Mouse (Mus musculus): Measurements from ENCODE around the gene Stap1. TPM values are rescaled to one million over a fixed set of nuclear protein-coding genes. Genes with fewer than 3 reads are reported as not detected.
A peak's percentile ranks its signal among the peaks of the same experiment; 100 is the strongest.

The Stap1 gene
- 0.11 TPM in 1 of 2 replicates, not detected in the other for polyA plus RNA-seq (2016; fragmentation: Nextera tagmentation; extraction: Ambion mirVana)

DNA sequence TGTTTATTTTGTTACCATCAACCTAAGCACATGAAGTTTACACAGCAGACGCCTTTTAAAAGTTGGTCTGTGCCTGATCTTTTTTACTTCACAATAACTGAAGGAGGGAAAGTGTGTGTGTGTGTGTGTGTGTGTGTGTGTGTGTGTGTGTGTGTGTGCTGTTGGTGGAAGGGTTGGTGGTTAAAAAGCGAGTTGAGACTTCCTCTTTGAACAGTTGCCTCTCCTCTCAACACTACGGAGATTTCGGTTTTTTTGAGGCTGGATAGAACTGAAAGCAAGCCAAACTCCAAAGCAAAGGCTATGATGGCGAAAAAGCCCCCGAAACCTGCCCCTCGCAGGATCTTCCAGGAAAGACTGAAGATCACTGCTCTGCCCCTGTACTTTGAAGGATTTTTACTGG, at the start of gene Stap1:
Gene Stap1, plus strand, starts transcription at position 209 of the 400 bp plus-strand sequence.
- no peaks in the 10 kb centered on the region for H3K36me3 ChIP-seq
- no peaks in the 10 kb centered on the region for H3K4me1 ChIP-seq (replicated peaks)
- H3K27me3 ChIP-seq (replicated peaks), result no peaks in the 10 kb centered on the region
- no peak for ATAC-seq (ENCODE audit: insufficient number of reproducible peaks, low FRiP score)
- H3K4me2 ChIP-seq, result no peak within 1 kb of the TSS
- H3K27ac ChIP-seq (ENCODE audit: poor library complexity, severe bottlenecking), result no peak within 1 kb of the TSS
- H3K4me3 ChIP-seq, result no peak within 1 kb of the TSS
- no peaks in the 10 kb centered on the region for H3K9me3 ChIP-seq (replicated peaks)
- H3K9ac ChIP-seq, result no peak within 1 kb of the TSS
- WGBS, result 73% methylated on average over 7 of the region's 7 CpGs

DNA sequence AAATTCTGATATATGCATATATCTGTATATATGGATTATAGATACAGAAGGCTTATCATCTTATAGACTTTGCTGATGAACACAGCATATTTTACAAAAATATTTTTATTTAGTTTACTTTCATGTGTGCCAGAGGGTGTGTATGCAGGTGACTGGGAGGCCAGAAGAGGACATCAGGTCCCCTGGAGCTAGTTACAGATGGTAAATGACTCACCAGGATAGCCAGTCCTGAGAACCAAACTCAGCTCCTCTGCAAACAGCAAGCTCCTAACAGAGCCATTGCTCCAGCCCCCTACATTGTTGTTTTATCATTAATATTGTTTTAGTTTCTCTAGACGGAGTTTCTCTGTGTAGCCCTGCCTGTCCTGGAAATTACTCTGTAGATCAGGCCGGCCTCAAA, 41.7 kb upstream of the Stap1 start:
- H3K36me3 ChIP-seq, result peaks cover 36% of the 10 kb centered on the region
- no peak for ATAC-seq (ENCODE audit: insufficient number of reproducible peaks, low FRiP score)
- H3K9ac ChIP-seq, result no peak overlapping the region
- H3K27me3 ChIP-seq (replicated peaks), result no peaks in the 10 kb centered on the region
- H3K27ac ChIP-seq (ENCODE audit: poor library complexity, severe bottlenecking), result no peak overlapping the region
- no peak overlapping the region for H3K4me3 ChIP-seq
- no peaks in the 10 kb centered on the region for H3K9me3 ChIP-seq (replicated peaks)
- 75% methylated on average over 2 of the region's 2 CpGs for WGBS
- H3K4me2 ChIP-seq, result no peak overlapping the region
- no peaks in the 10 kb centered on the region for H3K4me1 ChIP-seq (replicated peaks)

DNA sequence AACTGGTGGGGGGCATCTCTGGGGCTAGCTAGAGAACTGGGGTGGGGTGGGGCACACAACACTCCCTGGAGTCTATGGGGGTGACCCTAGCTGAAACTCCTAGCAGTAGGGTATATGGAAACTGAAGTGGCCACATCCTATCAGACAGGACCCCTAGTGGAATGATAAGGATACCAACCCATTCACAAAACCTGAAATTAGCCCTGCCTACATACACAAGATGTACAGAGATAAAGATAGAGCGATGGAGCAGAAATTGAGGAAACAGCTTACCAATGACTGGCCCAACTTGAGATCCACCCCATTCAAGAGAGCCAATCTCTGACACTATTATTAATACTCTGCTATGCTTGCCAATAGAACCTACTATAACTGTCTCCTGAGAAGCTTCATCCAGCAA, 8.0 kb upstream of the Stap1 start:
- H3K4me3 ChIP-seq, result peak overlapping the region; percentile 75; the same call in 1 of the 2 replicates
- WGBS, result 84% methylated on average over 1 of the region's 1 CpGs

DNA sequence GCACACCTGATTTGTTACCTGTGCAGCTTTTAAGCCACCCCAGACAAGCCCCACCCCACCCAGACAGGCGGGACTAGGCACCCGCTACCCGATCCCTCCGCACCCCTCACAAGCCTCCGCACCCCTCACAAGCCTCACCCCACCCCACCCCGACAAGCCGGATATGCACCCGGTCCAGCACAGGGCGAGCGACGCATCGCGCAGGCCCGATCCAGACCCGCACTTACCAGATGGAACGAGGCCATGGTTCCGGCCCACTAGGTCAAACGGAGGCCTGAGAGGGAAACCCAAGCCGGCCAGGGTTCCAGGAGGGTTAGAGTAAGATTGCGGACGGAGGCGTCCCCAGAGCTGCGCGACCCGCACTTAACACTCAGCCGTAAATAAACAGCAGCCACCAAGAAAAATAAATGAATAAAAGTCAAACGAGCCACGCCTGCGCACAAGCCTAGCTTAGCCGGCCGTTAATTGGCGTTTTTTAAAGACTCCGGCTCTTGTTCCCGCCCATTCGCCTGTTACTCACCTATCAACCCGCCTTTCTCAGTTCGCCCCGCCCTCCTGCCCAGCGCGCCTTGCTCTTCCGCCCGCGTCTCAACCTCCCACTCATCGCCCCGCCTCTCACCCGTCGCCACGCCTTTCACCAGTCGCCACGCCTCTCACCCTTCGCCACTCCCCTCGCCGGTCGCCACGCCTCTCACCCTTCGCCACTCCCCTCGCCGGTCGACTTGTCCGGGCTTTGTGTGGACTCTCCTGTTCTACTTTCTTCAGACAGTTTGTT, 6.3 kb upstream of the Stap1 start, which contains the start of gene Cenpc1:
Gene Cenpc1, minus strand, starts transcription at position 483 of the 775 bp plus-strand sequence.
- no peaks in the 10 kb centered on the region for H3K9me3 ChIP-seq (replicated peaks)
- H3K4me1 ChIP-seq (replicated peaks), result peaks cover 12% of the 10 kb centered on the region
- H3K27ac ChIP-seq (ENCODE audit: poor library complexity, severe bottlenecking), result peak within 1 kb of the TSS; percentile 77
- peak within 1 kb of the TSS; percentile 86 for H3K9ac ChIP-seq
- peak within 1 kb of the TSS; percentile 73 for H3K4me2 ChIP-seq
- peak within 1 kb of the TSS; percentile 75 for H3K4me3 ChIP-seq
- WGBS, result under 1% methylated on average over 60 of the region's 60 CpGs
- peak; percentile 98 for ATAC-seq (ENCODE audit: insufficient number of reproducible peaks, low FRiP score)
- H3K36me3 ChIP-seq, result no peaks in the 10 kb centered on the region
- H3K27me3 ChIP-seq (replicated peaks), result no peaks in the 10 kb centered on the region

More for the DNA sequence above, 8.0 kb upstream of the Stap1 start:
- ATAC-seq (ENCODE audit: insufficient number of reproducible peaks, low FRiP score), result no peak
- H3K27ac ChIP-seq (ENCODE audit: poor library complexity, severe bottlenecking), result no peak overlapping the region
- H3K36me3 ChIP-seq, result 0 out of 2 replicates have a peak, but pooled peaks cover 3% of the 10 kb centered on the region
- no peaks in the 10 kb centered on the region for H3K27me3 ChIP-seq (replicated peaks)
- no peaks in the 10 kb centered on the region for H3K9me3 ChIP-seq (replicated peaks)
- peaks cover 12% of the 10 kb centered on the region for H3K4me1 ChIP-seq (replicated peaks)
- H3K4me2 ChIP-seq, result peak overlapping the region; percentile 73
- no peak overlapping the region for H3K9ac ChIP-seq

DNA sequence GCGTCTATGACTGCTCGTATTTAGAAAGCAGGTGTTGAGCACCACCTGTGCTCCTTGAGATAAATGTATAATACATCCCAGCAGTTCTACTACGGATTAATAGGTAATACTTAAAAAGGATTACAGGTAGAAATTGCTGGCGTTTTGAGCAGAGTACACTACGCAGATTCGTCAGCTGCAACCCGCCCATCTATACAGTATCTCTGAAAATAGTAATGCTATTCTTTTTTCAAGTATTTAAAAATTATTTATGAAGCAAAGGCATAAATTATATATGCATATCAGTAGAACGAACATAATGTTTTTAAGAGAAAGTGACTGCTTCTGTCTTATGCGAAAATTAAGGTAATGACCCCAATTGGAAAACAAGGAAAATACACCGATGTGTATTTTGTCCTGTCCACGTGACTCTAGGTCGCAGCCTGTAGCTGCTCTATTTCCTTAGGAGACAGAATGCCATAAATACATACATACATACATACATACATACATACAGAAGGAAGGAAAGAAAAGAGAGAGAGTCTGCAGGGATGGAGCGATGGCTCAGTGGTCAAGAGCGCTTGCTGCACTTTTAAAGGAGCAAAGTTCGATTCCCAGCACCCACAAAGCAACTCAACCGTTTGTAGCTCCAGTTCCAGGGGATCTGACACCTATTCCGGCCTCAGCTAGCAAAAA, 5.5 kb upstream of the Stap1 start:
- H3K27ac ChIP-seq (ENCODE audit: poor library complexity, severe bottlenecking), result peak overlapping the region; percentile 77
- WGBS, result under 1% methylated on average over 17 of the region's 17 CpGs
- peak overlapping the region; percentile 75 for H3K4me3 ChIP-seq
- peak overlapping the region; percentile 73 for H3K4me2 ChIP-seq
- H3K9me3 ChIP-seq (replicated peaks), result no peaks in the 10 kb centered on the region
- H3K36me3 ChIP-seq, result no peaks in the 10 kb centered on the region
- H3K27me3 ChIP-seq (replicated peaks), result no peaks in the 10 kb centered on the region
- H3K9ac ChIP-seq, result 0 out of 2 replicates have a peak overlapping the region, but pooled peaks have one; percentile 28
- H3K4me1 ChIP-seq (replicated peaks), result peaks cover 12% of the 10 kb centered on the region
- peak; percentile 58 for ATAC-seq (ENCODE audit: insufficient number of reproducible peaks, low FRiP score)

DNA sequence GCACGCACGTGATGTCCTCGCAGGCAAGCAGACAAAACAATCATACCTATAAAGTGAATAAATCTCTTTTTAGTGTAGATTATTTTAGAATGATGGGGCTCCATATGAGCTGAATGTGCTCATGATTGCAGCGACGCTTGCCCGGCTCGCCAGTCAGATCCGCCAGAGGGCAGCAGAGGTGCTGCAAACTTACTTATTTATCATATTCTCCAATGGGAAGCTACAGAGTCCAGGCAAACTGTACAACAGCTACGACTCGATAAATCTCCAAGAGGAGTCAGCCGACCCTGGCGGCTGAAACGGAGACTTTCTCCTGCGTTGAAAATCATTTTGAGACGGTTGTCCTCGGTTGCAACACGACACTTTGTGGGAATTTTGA, 5.0 kb upstream of the Stap1 start:
- H3K36me3 ChIP-seq, result no peaks in the 10 kb centered on the region
- peak; percentile 40; the same call in 1 of the 2 replicates for ATAC-seq (ENCODE audit: insufficient number of reproducible peaks, low FRiP score)
- 1% methylated on average over 17 of the region's 17 CpGs for WGBS

DNA sequence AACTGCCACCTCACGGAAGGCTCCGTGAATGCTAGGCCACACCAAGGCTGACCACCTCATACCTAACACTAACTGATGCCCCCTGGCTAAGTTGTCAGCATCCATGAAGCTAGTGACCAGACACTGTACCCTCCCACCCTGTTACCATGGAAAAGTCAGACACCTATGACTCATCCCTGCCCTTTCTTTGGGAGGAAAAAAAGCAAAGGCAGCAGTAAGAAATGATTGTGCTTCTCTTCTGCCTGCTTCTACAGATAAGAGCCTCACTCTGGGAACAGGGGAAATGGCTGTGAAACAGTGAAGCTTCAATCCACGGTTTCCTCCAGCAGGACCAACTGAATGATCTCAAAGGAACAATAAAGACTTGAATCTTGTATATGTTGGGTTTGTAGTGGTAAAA, 3.1 kb upstream of the Stap1 start:
- no peak overlapping the region for H3K9ac ChIP-seq
- H3K9me3 ChIP-seq (replicated peaks), result no peaks in the 10 kb centered on the region
- H3K27ac ChIP-seq (ENCODE audit: poor library complexity, severe bottlenecking), result no peak overlapping the region
- H3K27me3 ChIP-seq (replicated peaks), result no peaks in the 10 kb centered on the region
- H3K4me3 ChIP-seq, result no peak overlapping the region
- no peaks in the 10 kb centered on the region for H3K36me3 ChIP-seq
- no peak for ATAC-seq (ENCODE audit: insufficient number of reproducible peaks, low FRiP score)
- WGBS, result 66% methylated on average over 3 of the region's 3 CpGs
- peaks cover 9% of the 10 kb centered on the region for H3K4me1 ChIP-seq (replicated peaks)
- no peak overlapping the region for H3K4me2 ChIP-seq

More for the DNA sequence above, 5.0 kb upstream of the Stap1 start:
- Histone ChIP-seq H3K4me2 (peak overlapping the region; percentile 73), H3K4me1 (replicated peaks) (peaks cover 12% of the 10 kb centered on the region), H3K27ac (ENCODE audit: poor library complexity, severe bottlenecking) (no peak overlapping the region), H3K27me3 (replicated peaks) (no peaks in the 10 kb centered on the region), H3K9me3 (replicated peaks) (no peaks in the 10 kb centered on the region), H3K9ac (0 out of 2 replicates have a peak overlapping the region, but pooled peaks have one; percentile 44), H3K4me3 (peak overlapping the region; percentile 75)

DNA sequence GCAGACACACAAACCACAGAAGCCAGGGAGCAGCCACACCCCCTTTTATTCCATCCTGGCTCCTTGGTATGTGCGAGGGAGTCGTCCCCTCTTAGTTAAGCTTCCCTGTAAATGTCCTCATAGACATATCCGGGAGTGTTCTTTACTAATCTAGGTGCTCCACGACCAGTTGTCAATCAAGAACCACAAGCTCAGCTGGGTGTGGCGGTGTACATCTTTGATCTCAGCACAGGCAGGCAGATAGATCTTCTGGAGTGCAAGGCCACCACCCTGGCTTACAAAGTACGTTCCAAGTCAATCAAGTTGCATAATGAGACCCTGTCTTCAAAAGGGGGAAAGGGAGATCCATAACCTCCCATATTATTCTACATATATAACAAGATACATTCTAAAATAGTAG, 2.4 kb upstream of the Stap1 start:
- ATAC-seq (ENCODE audit: insufficient number of reproducible peaks, low FRiP score), result no peak
- H3K27ac ChIP-seq (ENCODE audit: poor library complexity, severe bottlenecking), result no peak overlapping the region
- WGBS, result 65% methylated on average over 6 of the region's 6 CpGs

DNA sequence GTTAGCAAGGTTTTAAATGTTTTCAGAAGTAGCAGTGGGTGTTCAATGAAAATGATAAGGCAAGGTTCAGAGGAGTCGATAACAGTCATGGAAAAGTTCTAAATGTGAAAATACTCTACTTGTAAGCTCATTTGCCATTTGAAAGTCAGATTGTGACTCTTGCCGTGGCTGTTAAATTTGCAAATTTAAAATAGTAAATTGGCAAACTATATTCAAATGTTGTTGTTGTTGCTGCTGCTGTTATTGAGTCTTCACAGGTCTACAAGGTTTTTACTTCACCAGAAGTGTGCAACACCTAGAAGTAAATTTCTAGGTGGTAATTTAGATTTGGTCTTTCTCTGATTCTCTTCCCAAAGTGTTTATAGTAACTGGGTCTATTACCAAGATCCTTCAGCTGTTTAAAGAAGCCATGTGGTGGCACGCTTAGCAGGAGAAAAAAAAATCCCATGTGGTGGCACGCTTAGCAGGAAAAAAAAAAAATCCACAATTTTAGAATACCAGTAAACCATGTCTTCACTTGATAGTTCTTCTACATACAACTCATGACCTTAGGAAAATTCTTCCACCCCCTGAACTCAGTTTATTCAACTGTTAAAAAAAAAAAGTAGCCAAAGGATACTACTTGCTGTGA, 1.3 kb downstream of the Stap1 start:
- no peak overlapping the region for H3K27ac ChIP-seq (ENCODE audit: poor library complexity, severe bottlenecking)
- H3K9me3 ChIP-seq (replicated peaks), result no peaks in the 10 kb centered on the region
- ATAC-seq (ENCODE audit: insufficient number of reproducible peaks, low FRiP score), result no peak
- H3K27me3 ChIP-seq (replicated peaks), result no peaks in the 10 kb centered on the region
- WGBS, result 73% methylated on average over 4 of the region's 4 CpGs
- H3K4me1 ChIP-seq (replicated peaks), result no peaks in the 10 kb centered on the region
- no peak overlapping the region for H3K4me2 ChIP-seq
- H3K9ac ChIP-seq, result no peak overlapping the region
- H3K4me3 ChIP-seq, result no peak overlapping the region
- H3K36me3 ChIP-seq, result no peaks in the 10 kb centered on the region

More for the DNA sequence above, 2.4 kb upstream of the Stap1 start:
- Histone ChIP-seq H3K36me3 (no peaks in the 10 kb centered on the region), H3K27me3 (replicated peaks) (no peaks in the 10 kb centered on the region), H3K4me3 (no peak overlapping the region), H3K9ac (no peak overlapping the region), H3K4me2 (no peak overlapping the region), H3K9me3 (replicated peaks) (no peaks in the 10 kb centered on the region), H3K4me1 (replicated peaks) (peaks cover 4% of the 10 kb centered on the region)

DNA sequence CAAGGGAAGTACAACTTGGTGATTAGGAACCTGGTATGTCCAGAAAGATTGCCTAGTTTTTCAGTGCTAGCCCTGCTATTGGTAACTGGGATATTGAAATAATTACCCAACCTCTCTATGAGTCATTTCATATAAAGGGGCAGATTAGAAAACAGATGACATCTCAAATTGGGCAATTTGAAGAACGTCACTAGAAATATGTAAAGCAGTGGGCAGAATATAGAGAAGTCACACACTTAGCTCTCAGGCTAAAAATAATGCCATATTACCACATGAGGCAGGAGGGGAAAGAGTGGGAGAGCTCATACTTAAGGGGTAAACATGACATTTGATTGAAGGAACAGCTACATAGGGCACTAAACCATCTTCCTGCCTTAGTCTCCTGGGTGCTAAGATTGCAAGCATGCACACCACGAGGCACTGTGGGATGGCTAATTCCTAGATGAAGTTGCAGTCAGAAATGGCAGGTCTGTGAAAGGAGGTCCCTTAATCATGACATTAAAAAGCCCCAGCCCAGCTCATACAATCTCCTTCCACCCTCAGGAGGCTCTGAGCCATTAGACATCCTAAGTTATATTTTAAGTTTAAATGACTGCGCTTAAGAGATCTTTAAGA, 7.3 kb downstream of the Stap1 start:
- WGBS, result 75% methylated on average over 3 of the region's 3 CpGs
- ATAC-seq (ENCODE audit: insufficient number of reproducible peaks, low FRiP score), result no peak

More for the DNA sequence above, 7.3 kb downstream of the Stap1 start:
- Histone ChIP-seq H3K9ac (no peak overlapping the region), H3K4me1 (replicated peaks) (no peaks in the 10 kb centered on the region), H3K27ac (ENCODE audit: poor library complexity, severe bottlenecking) (no peak overlapping the region), H3K9me3 (replicated peaks) (no peaks in the 10 kb centered on the region), H3K4me2 (no peak overlapping the region), H3K27me3 (replicated peaks) (no peaks in the 10 kb centered on the region), H3K4me3 (no peak overlapping the region), H3K36me3 (no peaks in the 10 kb centered on the region)
